Mouse (Mus musculus): ENCODE measurements around the gene C1d.
"Not testable (repeated sequence)": the region's sequence is repeated elsewhere in the genome, so short reads cannot be mapped to it uniquely, and the experiment has no call there.

Gene C1d

DNA sequence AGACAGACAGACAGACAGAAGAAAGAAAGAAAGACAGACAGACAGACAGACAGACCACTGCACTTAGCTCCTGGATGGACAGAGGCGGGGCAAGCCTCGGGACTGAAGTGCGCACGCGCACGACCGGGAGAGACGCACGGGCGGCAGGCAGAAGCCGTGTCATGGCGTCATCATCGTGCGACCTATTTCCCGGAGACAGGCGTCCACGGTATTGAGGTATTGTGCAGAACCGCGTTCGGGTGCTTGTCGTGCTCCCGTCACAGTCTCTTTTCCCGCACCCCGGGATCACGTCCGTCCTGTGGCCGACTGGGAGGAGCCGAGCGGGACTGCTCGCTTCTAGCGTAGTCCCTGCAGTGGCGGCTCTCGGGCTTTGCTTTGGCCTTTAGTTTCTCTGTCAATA, at the start of gene C1d:
Gene C1d, plus strand, starts transcription at position 137 of the 400 bp plus-strand sequence.
- DNase-seq, result peak; percentile 98

DNA sequence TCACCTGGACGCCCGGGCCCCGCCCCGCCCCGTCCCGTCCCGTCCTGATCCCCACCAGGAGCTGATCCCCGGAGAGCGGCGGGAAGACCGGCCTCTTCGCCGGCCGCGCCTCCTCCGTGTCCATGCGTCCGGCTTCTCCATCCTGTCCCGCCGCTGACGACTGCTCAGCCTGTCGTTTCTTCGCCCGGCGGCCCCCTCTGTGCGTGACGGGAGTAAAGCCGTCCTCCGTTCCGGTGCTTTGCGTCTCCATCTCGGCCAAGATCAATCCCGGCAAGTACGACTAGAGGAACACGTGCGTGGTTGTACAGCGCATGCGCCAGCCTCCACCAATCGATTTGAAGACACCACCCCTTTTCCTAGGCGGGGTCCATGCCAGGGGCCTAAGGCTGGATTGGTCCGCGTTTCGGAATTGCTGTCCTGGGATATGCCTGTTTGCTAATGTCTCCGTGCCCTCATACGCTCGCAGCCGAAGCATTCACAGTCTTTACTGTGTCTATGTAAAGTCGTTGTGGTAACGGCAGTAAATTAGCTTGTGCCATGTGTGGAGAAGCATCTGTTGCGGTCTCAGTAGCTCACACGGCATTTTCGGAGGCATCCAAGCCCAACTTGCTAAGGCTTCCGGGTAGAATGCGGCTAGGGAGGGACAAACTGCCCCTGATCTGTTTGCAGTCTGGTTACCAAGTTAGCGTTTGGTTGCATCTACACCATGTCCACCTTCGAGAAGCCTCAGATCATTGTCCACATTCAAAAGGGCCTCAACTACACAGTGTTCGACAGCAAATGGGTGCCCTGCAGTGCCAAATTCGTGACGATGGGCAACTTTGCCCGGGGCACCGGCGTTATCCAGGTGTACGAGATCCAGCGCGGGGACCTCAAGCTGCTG, 45.9 kb upstream of the C1d start, which contains the start of gene Pno1:
Gene Pno1, minus strand, starts transcription at position 311 of the 883 bp plus-strand sequence.
- peak; percentile 95 for DNase-seq

DNA sequence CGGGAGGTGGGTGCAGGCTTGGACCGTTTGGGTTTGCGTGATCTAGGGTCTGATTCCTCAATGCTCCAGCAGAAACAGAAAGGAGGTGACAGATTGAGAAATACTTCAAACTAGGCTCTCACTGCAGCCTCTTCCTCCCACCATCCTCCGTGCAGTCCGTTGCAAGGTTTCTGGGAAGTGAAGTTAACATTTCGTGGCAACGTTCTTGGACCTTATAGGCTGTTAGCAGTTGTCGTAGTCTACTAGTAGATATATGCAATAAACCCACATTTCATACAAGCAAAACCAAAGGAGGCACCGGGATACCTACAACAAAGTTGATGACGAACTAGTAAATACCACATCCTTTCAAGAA, 45.3 kb upstream of the C1d start:
- DNase-seq, result no peak

DNA sequence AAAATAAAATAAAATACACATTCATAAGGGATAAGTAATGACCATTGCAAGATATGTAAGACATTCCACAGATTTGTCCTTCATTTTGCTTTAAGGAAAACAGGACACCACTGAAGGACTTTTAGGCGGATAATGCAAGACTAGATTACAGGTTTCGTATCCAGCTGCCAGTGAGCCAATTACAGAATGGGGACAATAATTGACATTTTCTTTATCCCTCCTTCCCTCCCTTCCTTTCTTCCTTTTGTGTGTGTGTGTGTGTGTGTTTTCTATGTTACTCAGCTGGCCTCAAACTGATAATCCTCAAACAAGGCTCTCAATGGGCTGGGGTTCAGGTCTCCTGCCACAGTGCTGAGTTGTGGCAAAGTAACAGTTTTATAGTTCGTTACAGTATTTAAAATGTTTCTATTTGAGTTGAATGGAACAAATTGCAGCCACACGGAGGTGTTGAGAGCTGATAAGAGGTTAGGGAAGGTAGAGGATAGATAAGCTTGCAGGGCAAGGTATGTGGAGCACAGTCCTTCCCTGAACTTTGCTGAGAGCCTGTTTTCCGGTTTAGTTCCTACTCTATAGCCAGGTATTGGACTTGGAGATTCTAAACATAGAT, 44.4 kb upstream of the C1d start:
- no peak for DNase-seq

GRCm38 (mm10) chr11:17215475-17215874, 41.9 kb upstream of the C1d start:
- DNase-seq, result no peak

GRCm38 (mm10) chr11:17221126-17221525, 36.3 kb upstream of the C1d start:
- no peak for DNase-seq

DNA sequence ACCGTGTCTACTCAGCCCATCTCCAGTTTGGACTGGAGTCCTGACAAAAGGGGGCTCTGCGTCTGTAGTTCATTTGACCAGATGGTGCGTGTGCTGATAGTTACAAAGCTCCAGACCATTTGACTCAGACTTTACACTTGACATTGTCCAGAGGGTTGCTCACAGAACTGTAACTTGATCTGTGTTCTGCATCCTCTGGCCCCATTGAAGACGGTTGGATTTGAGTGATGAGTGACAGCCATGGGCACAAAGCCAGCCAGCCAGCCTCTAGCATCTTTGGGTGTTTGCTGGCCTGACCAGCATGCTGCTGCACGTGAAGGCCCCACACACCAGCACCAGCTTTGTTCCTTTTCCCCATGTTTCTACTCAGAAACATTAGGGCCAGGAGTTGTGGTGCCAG, 24.6 kb upstream of the C1d start:
- DNase-seq, result no peak

DNA sequence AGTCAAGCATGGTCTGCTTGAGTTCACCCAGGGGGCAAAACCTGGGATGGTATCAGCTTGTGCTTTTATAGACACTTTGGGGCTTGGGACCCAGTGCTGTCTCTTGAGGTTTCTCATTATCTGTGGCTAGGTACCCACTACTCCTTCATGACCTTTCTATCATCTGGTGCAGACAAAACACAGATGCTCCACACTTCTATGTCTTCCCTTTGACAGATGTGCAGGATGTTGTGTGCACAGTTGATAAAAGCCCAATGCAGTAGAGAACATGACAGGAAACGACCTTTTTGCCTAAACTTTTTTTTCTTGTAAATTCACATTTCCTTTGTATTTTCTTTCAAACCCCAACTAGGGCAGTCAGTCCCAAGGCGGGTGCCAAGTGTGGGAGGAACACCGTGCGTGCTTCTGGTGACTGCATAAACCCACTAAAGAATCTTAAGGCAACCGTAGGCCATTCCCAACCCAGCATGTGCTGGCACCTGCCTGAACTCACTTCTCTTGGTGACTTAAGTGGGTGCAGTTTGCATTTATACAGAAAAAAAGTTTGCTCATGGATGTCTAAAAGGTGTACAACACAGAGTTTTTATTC, 20.8 kb upstream of the C1d start:
- peak; percentile 51 for DNase-seq

GRCm38 (mm10) chr11:17238598-17238997, 18.8 kb upstream of the C1d start:
- not testable (repeated sequence) for DNase-seq

- DNase-seq, result no peak
These were observed 8.7 kb upstream of the C1d start for GRCm38 (mm10) chr11:17248715-17249114.

GRCm38 (mm10) chr11:17256813-17257365, 490 bp upstream of the C1d start:
- peak; percentile 34 for DNase-seq

DNA sequence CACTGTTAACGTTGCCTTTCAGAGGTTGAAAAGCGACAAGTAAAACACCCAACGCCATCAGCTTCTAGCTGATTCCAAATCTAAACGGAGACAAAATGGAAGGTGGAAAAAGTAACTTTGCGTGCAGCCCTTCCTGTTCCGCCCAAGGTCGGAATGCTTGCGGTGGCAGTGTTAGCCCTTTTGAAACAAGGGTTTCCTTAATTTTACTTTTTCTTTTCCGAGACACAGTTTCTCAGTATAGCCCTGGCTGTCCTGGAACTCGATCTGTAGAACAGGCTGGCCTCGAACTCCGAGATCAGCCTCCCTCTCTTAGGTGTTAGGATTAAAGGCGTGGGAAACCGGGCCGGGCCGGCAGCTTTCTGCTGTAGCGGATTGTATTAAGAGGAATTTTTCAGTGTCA, 482 bp downstream of the C1d start:
- DNase-seq, result peak; percentile 53

DNA sequence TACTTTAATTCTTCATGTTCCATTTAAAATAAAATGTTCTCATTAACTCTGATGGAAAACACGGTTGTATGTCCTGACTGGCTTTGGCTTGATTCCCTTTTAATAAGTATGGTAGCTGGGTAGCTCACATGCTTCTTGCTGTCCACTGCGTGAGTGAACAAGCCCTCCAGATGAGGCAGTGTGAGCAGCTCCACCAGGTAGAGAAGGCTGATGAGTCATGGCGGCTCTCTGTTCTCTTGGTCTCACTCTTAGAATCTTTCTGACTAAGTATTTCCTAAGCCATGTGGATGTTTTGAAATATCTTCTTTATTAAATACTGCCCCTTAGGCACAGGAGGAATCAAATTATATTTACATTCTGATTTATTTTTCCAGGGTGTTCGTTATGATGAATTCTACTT, 9.8 kb downstream of the C1d start:
- no peak for DNase-seq

DNA sequence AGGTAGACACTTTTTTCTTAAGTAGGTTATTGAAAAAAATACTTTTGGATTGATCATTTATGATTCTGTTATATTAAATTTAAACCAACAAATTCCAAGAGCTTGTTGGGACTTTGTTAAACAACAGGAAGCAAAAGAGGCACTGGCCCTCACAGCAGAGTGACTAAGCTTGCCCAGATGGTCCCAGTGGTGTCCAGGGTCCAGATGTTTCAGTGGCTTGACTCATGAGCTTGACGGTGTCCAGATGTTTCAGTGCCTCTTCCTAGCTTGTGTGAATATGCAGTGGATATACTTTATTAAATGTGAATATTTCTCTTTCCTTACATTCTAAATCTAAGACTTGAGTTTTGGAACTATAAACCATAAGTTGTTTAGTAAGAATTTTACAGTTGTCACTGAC, 11.4 kb downstream of the C1d start:
- no peak for DNase-seq

DNA sequence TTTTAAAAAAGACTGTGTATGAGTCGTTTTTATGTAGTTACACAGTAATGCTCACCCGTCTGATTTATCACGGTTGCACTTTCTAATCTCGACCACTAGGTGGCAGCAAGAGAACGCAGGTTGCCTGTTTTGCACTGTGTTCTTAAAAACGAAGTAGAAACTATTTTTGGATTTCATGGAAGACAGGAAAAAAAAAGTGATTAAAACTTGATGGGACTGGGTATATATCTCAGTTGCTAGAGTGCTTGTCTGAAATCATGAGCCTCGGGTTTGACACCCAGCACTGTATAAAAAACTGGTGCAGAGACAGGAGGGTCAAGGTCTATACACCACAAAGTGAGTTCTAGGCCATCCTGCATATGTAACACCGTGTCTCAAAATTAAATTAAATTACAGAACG, 22.6 kb downstream of the C1d start:
- peak; percentile 45 for DNase-seq

- peak; percentile 77 for DNase-seq
These were observed 26.7 kb downstream of the C1d start for GRCm38 (mm10) chr11:17284055-17284454.

- no peak for DNase-seq
These were observed 31.5 kb downstream of the C1d start for GRCm38 (mm10) chr11:17288884-17289283.

DNA sequence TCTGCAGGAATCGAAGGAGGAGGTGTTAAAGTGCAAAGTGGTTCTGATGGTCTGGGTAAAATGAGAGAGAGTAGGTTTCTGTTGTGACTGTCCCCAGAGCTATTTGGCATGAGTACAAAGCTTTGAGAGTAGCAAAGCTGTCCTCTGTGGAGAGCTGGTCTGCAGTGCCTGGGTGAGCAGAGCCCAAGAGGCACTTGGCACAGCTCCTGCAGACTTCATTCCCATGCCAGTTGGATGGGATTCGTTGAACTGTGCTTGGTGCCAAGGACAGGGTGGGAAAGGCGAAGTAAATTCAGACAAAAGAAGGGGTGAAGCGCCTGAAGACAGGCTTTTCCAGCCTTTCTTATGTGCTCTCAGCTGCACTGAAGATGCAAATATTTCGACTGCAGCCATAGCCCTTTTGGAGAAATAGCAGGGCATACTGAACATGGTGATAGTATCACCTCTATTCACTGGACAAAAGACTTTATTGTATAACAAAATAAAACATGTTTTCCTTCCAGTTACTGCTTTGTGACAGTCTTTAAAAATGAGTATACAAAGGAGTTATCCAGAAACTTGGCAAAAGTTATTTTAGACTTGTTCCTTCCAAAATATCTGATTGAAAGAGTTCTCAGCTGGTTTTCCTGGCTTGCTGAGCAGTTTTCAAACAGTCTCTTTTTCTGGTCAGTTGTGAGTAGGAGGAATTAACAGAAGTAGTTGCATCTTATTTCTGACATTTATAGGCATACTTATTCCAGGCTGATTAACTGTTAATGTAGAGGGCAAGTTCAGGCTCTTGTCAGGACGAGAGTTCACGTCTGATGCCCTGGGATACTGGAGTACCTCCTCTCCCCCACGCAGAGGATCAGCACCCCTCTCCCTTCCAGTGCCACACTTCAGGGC, 48.9 kb downstream of the C1d start:
- no peak for DNase-seq

DNA sequence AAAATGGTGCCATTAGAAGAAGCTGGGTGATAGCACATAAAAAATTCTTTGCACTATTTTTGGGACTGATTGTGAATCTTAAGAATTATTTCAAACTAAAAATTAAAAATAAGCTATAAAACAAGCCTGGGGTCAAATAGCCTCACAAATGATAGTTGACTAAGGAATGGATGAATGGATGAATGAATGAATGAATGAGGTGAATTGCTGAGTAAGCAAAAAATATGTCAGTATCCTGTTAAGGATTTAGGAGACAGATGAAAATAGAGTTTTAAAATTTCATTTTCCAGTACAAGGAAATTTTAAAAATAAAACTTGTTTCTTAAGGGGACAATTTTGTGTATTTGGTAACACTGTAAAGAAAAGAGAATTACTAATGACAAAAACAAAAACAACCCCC, 50.1 kb downstream of the C1d start:
- DNase-seq, result no peak
